Mouse (Mus musculus) splenic B cell, adult 2 months (primary cell): ENCODE measurements around the gene Ric8b.
A peak's percentile ranks its signal among the peaks of the same experiment; 100 is the strongest.

Experiments
- DNase-seq: peaks from one replicate; pipeline ENCODE4 v3.0.0-alpha.2; 2011; ENCODE audit warnings: low read depth, low spot score
- H3K27me3 ChIP-seq: 2 replicates; pipeline ENCODE4 v1.6.1; 2012; ENCODE audit warnings: mild to moderate bottlenecking, low read length, moderate library complexity, mixed read lengths; ENCODE audit not compliant: control insufficient read depth, poor library complexity, insufficient read depth, severe bottlenecking
- H3K36me3 ChIP-seq: 2 replicates; pipeline ENCODE4 v1.6.1; 2012; ENCODE audit warnings: mild to moderate bottlenecking, low read length, moderate library complexity, mixed read lengths; ENCODE audit not compliant: control insufficient read depth, poor library complexity, insufficient read depth, severe bottlenecking

Ric8b gene

DNA sequence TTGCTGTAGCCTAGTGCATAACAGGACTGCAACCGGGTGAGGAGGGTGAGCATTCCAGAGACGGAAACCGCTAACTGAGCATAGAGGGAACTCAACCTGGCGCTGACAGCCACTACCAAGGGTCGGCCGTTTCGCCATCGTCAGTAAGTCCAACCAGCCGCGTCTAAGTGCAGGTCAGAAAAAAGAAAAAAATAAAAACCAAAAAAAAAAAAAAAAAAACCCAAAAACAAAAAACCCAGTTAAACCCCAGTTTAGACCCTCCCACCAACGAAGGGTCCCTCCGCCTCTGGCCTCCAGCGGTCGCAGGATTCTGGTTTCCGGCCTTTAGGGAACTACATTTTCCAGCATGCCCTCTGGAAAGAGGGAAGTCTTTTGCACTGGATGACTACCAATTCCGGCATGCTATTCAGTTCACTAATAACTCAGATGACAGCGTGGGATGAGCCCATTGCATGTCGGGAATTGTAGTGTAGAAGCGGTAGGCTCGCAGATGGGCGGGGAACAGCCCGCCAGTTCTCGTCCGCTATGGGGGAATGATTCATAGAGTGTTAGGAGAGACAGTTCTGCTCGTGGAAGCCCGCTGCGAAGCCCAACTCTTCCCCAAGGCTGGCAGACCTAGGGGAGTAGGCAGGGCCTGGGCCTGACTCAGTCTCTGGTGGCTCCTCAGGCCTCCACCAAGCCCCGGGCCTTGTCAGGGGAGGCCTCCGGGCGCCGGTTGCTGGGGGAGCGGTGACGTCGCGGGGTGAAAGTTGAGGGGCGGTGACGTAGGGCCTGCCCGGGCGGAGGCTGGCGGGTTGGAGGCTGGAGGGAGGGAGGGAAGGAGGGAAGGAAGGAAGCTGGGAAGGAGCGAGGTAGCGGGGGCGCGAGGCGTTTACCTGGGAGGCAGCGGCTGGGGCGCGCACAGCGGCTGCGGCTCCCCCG, at the start of gene Ric8b:
Ric8b (plus strand) TSS at position 807 of the 921 bp plus-strand sequence.
- Histone ChIP-seq H3K36me3 (no peaks in the 10 kb centered on the region), H3K27me3 (no peaks in the 10 kb centered on the region)
- DNase-seq, result peak; percentile 91

DNA sequence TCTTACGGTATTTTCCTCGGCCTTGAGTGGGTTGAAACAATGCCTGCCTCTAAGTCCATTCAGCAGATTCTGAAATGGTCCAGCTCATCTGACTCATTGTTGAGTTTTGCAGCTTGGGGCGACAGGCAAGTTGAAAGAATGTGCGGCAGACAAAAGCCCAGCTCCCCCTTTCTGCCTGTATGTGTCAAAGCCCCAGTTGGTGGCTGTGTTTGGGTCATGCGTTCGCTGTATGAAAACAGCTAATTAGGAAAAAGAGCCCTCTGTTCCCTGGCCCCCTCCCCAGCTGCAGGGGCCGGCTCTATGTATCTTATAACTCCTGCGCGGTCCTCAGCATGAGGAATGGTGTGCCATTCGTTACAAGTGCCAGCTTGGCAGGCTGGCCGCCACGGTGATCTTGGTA, 46.1 kb upstream of the Ric8b start:
- no peak for DNase-seq
- H3K36me3 ChIP-seq, result no peaks in the 10 kb centered on the region

DNA sequence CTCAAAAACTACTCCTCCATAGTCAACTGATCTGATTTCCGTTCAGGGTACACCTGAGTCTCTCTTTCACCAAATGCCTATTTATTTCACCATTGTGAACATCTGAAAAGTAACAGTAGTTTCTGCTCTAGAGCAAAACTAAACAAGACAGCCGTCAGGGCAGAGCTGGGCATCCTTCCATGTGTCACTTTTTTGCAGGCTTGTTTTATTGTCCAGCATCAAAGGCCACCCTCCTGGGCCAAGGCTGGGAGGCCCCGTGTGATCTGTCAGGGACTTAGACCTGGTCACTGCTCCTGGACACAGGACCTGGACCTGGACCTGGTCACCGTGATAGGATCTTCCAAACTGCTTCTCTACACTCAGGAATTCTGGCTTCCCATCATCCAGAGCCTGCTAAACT, 45.5 kb upstream of the Ric8b start:
- H3K36me3 ChIP-seq, result no peaks in the 10 kb centered on the region
- DNase-seq, result no peak

More for the DNA sequence above, 46.1 kb upstream of the Ric8b start:
- no peaks in the 10 kb centered on the region for H3K27me3 ChIP-seq

DNA sequence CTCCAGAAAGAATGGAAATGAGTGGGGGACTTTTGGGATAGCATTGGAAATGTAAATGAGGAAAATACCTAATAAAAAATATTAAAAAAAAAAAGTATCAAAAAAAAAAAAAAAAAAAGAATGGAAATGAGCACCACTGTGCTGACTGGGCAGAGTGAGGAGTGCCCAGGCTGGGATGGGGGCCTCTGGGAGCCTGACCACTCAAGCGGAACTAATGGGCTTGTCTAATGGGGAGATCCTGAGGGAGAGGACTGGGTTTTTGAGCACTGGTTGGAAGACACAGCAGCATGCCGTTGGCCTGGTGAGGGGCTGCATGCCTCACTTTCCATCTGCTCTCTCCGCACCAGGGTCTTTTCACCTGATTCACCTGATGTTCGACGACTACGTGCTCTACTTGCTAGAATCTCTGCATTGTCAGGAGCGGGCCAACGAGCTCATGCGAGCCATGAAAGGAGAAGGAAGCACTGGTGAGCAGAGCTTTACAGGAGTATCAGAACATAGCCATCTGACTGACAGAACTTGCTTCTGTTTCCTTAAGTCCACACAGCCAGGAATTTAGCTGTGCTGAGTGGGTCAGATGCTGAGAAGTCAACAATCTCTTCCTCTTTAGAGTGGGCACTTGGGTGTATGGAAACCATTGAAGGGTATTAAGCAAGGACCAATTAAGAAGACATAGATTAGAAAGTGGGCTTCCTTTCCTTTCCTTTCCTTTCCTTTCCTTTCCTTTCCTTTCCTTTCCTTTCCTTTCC, 37.4 kb upstream of the Ric8b start:
- no peaks in the 10 kb centered on the region for H3K36me3 ChIP-seq
- no peaks in the 10 kb centered on the region for H3K27me3 ChIP-seq
- DNase-seq, result no peak

More for the DNA sequence above, 45.5 kb upstream of the Ric8b start:
- H3K27me3 ChIP-seq, result no peaks in the 10 kb centered on the region

DNA sequence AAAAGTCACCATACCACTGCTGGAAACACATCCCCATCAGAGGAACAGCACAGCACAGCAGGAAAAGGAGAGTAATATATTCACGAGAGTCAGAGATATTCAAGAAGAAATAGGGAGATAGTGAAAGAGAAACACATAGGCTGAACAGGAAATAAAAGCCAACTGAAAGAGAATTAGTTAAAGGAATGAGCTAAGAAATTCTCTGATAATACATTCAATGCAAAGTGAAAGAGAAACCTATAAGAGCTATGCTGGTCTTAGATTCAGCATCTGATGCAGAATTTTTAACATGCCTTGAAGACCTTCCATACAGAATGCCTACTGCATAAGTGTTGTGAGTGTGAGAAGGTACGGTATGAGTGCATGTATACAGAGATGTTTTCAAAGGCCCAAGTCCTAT, 34.9 kb upstream of the Ric8b start:
- no peak for DNase-seq
- Histone ChIP-seq H3K27me3 (no peaks in the 10 kb centered on the region), H3K36me3 (no peaks in the 10 kb centered on the region)

DNA sequence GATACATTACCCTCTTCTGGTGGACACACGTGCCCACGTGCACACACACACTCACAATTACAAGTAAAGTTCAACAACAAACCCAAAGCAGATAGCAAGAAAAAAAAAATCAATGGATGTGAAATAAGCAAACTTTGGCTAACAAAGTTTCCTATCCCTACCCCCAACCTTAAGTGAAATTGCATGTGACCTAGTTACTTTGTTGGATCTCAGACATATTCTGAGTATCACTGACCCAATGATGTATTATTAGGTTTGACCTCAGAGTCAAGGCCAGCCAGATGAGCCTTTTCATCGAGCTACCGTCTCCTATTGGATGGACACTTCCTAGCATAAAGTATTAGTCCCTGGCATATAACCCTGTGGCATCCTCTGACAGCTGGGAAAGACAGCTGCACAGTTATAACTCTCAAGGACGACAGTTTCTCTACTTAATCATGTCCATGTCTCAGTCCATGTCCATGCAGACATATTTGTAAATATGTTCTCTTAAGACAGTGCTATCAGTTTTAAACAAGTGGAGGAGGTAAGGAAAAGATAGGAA, 32.0 kb upstream of the Ric8b start:
- no peaks in the 10 kb centered on the region for H3K27me3 ChIP-seq
- DNase-seq, result no peak
- H3K36me3 ChIP-seq, result no peaks in the 10 kb centered on the region

DNA sequence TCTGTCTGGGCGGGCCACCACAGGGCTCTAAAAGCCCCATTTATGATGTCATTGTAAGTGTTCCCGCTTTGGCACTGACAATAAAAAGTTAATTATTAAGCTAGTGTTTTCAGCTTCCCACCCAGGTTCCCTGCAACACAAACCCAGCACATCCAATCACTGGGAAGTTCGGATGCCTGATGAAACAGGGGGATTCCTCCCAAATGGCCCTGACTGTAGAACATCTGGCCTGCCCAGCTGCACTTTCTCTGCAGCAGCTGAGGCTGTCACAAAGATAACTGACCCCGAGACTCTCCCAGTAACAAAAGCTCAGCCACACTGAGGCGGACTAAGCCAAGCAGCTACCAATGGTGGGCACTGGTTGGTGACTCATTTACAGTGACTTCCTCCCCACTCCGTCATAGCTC, 31.2 kb upstream of the Ric8b start:
- no peak for DNase-seq
- Histone ChIP-seq H3K27me3 (no peaks in the 10 kb centered on the region), H3K36me3 (no peaks in the 10 kb centered on the region)

DNA sequence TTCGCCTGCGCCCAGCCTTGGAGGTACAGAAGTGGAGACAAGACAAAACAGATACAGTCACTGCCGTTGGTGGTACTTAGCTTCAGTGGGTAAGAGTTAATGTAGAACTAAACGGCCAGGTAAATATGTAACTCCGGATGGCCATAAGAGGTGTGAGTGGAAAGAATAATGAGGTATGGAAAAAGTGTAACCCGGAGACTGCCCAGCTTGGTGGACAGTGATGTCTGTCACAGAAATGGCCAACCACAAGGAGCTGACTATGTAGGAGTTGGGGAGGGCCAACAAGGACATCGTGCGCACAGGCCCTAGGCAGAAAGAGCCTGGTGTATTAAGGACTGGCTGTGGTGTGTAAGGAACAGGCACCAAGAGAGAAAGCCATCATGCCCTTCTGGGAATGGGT, 30.6 kb upstream of the Ric8b start:
- no peaks in the 10 kb centered on the region for H3K27me3 ChIP-seq
- no peak for DNase-seq
- no peaks in the 10 kb centered on the region for H3K36me3 ChIP-seq

DNA sequence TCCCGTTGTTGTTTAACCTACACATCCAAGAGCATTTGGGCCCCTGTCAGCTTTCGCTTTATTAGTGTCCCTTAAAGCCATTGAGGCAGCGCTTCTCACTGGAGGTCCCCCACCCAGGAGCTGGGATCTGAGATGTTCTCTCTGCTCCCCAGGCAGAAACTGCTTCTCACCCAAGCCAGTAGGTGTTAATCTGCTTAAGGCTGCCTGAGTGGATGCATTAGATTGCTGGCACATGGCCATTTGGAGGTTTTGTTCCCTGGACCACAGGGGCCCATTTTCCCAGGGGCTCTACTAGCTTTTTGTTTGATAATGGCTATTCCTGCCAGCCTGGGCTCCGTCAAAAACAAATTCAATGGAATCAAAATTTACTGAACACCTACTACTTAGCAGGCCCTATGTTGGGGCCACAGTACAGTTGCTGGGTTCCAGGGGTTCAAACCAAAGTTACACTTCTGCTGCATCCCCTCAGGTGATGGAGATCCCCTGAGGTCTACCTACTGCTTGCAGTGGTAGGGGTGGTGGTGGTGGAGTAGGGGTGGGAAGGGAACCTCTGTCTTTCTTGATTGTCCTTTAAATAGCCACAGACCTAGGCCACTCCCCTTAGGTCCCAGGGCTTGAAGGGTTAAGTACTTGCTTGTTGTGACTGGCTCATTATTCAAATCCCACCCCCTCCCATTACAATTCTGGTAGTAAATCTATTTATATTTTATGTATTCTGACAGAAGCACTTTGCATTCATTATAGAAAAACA, 28.1 kb upstream of the Ric8b start:
- DNase-seq, result no peak
- H3K36me3 ChIP-seq, result no peaks in the 10 kb centered on the region
- no peaks in the 10 kb centered on the region for H3K27me3 ChIP-seq

DNA sequence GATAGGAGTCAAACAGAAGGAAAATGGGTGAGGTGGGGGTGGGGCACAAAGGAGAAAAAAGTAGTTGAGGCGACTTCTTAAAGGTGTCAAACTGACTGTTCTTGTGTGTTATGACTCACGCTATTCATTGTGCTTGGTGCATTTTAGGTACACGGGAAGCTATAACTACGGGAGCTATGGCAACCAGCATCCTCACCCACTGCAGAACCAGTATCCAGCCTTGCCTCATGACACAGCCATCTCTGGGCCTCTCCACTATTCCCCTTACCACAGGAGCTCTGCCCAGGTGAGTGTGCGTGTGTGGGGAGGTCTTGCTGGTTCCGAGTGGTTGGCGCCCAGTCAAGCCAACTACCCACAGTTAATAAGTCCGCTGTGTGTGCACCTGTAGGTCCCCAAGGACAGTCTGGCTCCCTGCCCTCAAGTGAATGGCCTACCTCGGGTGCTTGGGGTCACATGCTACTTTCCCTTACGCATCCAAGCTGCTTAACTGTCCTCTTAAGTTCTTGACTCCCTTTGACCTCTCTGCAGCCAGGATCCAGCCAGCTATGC, 21.5 kb upstream of the Ric8b start:
- no peak for DNase-seq
- no peaks in the 10 kb centered on the region for H3K36me3 ChIP-seq

DNA sequence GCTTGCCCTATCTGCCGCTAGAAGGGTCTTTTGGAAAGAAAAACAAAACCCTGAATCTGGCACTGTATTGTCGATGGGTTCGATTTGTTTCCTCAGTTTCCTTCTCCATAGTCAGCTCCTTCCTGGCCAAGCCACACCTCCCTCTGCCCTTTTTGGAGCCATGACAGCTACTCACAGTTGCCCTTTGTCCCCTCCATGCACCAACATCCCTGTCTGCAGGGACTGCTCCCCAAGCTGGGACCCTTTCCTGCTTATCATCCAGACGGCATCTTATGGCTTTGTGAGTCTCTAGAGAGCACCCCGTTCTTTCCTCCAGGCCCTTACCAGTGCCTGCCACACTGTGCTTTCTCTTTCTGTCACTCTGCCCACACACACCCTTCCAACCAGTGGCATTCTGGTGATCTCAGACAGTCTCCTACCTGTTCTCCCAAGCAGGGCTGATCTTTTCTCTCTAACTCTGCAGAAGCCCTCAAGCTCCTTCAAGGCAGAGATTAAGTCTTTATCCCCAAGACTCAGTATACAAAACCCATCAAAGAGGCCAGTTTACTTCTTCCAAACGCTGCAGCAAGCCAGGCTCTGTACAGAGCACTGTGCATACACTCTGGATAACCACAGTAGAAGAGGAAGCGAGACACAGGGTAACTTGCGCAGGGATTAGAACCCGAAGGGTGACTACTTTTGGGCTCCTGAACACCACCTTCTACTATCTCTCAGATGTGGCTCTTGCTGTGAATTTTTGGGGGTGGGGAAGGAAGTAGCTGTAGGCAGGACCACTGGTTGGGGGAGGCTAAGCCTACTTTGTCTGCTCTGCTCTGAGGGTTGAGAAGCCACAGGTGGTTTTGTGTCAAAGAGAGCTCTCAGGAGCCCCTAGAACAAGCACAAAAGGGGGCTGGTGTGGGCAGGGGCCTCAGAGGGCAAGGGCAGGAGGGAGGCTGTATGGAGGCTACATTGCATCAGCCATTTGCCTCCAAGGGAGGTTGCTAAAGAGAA, 20.2 kb upstream of the Ric8b start:
- H3K27me3 ChIP-seq, result no peaks in the 10 kb centered on the region
- peak; percentile 5 for DNase-seq
- H3K36me3 ChIP-seq, result no peaks in the 10 kb centered on the region

More for the DNA sequence above, 21.5 kb upstream of the Ric8b start:
- no peaks in the 10 kb centered on the region for H3K27me3 ChIP-seq

DNA sequence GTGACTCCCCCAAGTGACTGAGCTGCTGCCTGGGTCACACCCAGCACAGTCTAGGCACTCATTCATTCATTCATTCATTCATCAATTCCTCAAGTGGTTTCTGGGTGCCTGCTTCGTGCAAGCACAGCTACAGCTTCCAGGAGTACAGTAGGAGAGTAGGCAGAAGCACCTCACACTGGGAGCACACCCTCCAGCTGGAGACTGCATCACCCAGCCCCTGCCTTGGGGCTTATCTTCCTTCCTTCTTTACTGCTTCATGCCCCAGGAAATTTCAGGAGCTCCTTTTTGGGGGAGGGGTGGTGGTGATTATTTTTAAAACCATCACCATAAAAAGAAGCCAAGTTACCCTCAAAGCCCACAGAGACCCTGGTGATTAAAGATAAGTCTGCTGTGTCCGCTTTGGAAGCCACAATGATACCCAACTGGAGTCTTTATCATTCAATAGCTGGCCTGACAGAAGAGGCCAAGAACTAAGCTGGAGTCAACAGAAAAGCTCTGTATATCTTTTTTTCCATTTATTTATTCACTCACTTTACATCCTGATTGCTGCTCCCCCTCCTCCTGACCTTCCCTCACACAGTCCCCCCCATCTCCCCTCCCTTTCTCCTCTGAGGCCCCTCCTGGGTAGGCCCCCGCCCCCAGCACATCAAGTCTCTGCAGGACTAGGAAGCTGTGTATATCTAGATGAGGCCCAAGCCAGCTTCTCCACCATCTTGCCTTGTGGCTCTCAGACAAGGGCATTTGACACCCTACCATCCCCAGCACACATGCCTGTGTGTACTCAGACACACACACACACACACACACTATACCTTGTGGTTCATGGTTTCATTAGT, 19.1 kb upstream of the Ric8b start:
- no peaks in the 10 kb centered on the region for H3K36me3 ChIP-seq
- H3K27me3 ChIP-seq, result no peaks in the 10 kb centered on the region
- peak; percentile 10 for DNase-seq

DNA sequence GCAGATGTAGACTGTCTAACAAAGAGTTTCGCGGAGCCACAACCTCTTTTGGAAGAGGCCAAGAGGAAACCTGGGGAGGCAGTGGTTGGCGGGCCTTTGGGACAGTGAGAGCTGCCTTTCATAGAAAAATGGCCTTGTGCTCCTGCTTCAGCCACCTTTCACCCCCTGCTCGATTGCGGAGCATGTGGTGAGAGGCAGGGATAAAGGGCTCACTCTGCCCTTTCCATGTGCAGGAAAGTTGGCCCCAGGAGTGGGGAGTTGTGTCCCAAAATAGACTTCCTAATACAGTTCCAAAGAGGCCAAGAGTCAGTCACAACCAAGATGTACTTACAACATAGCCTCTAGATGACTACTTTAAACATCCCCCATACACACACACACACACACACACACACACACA, 15.7 kb upstream of the Ric8b start:
- H3K36me3 ChIP-seq, result no peaks in the 10 kb centered on the region
- no peaks in the 10 kb centered on the region for H3K27me3 ChIP-seq
- no peak for DNase-seq
